Mouse (Mus musculus) adipose tissue, adult 10 weeks (tissue): ENCODE results near the gene Ccdc59. TPM values are rescaled to one million over a fixed set of nuclear protein-coding genes. Genes with fewer than 3 reads are reported as not detected.

Source experiments
- polyA plus RNA-seq: library from polyadenylated mRNA; stranded (reverse); fragments of 350-450 nt; fragmentation: Illumina TruSeq; extraction: RNeasy Lipid Tissue Mini Kit (QIAGEN cat#74804); gene quantifications from one replicate; pipeline ENCODE4 v1.2.3, GENCODE M21; 2014; ENCODE audit warnings: low read depth, low replicate concordance

The Ccdc59 gene
- polyA plus RNA-seq = 22.4 TPM

GRCm38 (mm10) chr10:105840928-105841888, at the start of gene Ccdc59, which contains the start of gene Mettl25:
Gene Ccdc59 (plus strand): TSS chr10:105841067.
Gene Mettl25 (minus strand): TSS chr10:105841380.

Other genes with a start within 250 kb of the Ccdc59 start
- gene Mettl25, start 313 bp downstream of the Ccdc59 start, polyA plus RNA-seq = 7.2 TPM